Mouse (Mus musculus): ENCODE measurements around the gene Crtc2. TPM values are rescaled to one million over a fixed set of nuclear protein-coding genes. Genes with fewer than 3 reads are reported as not detected.
A peak's percentile ranks its signal among the peaks of the same experiment; 100 is the strongest.

Crtc2 gene
- total and polyA plus RNA-seq, 3 experiments = 7.1 to 66.9 TPM; not detected in 1

- peak overlapping the region; percentile 31 for H3K27ac ChIP-seq (ENCODE audit: control insufficient read depth, low read depth, low read length)
- peaks cover 0 to 7% of the 10 kb centered on the region in 2 experiments; a peak in 2 of 4 replicates for H3K36me3 ChIP-seq (ENCODE audit: control insufficient read depth in 1 of 2, insufficient read depth in 2 of 2, low read length in 2 of 2)
- no peaks in the 10 kb centered on the region for H3K9me3 ChIP-seq (replicated peaks; ENCODE audit: insufficient read depth, low read length)
- TF ChIP-seq ZNF384 (IDR thresholded peaks at IDR 0.05; ENCODE audit: low read depth, low read length) = no peak
- no peak for TF ChIP-seq KAT2A (conservative IDR thresholded peaks at IDR 0.05; ENCODE audit: low read depth, low read length)
- no peak for TF ChIP-seq MYB (IDR thresholded peaks at IDR 0.05; ENCODE audit: low read depth, low read length)
- TF ChIP-seq MYC (IDR thresholded peaks at IDR 0.05; ENCODE audit: low read depth, low read length) = no peak
- TF ChIP-seq MAZ (IDR thresholded peaks at IDR 0.05; ENCODE audit: low read depth, low read length) = no peak
- TF ChIP-seq MAFK (IDR thresholded peaks at IDR 0.05; ENCODE audit: borderline replicate concordance, low read depth, low read length) = no peak
- TF ChIP-seq JUND (IDR thresholded peaks at IDR 0.05; ENCODE audit: low read depth, low read length) = no peak
- no peak for TF ChIP-seq ZC3H11A (IDR thresholded peaks at IDR 0.05; ENCODE audit: low read depth, low read length)
- TF ChIP-seq GATA1 (IDR thresholded peaks at IDR 0.05; ENCODE audit: low read depth, low read length) = no peak
- TF ChIP-seq E2F4 (IDR thresholded peaks at IDR 0.05; ENCODE audit: borderline replicate concordance, low read depth, low read length) = no peak
- no peak; the same call in 1 of the 2 replicates for TF ChIP-seq CHD1 (IDR thresholded peaks at IDR 0.05; ENCODE audit: low read depth, low read length)
- TF ChIP-seq ETS1 (IDR thresholded peaks at IDR 0.05; ENCODE audit: low read depth, low read length) = no peak
- TF ChIP-seq ELF1 (IDR thresholded peaks at IDR 0.05; ENCODE audit: low read depth, low read length) = no peak
- TF ChIP-seq POLR2AphosphoS2 (IDR thresholded peaks at IDR 0.05; ENCODE audit: low read length) = no peak
- TF ChIP-seq ZKSCAN1 (IDR thresholded peaks at IDR 0.05; ENCODE audit: low read depth, low read length) = no peak
- TF ChIP-seq RAD21 (IDR thresholded peaks at IDR 0.05; ENCODE audit: low read depth, low read length) = no peak
- no peak for TF ChIP-seq MEF2A (IDR thresholded peaks at IDR 0.05; ENCODE audit: extremely low read depth, insufficient replicate concordance, low read depth, low read length, poor library complexity, severe bottlenecking)
- TF ChIP-seq SMC3 (IDR thresholded peaks at IDR 0.05; ENCODE audit: low read depth, low read length) = no peak
- no peak for TF ChIP-seq POLR2AphosphoS5 (IDR thresholded peaks at IDR 0.05; ENCODE audit: borderline replicate concordance, low read depth, low read length)
- H3K4me1 ChIP-seq (ENCODE audit: control insufficient read depth in 1 of 2, insufficient read depth in 2 of 2, low read length in 2 of 2) = peaks cover 7 to 10% of the 10 kb centered on the region in 2 experiments; a peak in 2 of 4 replicates
- H3K9ac ChIP-seq (ENCODE audit: control insufficient read depth, low read depth, low read length, poor library complexity, severe bottlenecking) = peak overlapping the region; percentile 60
- peaks cover 7% of the 10 kb centered on the region for H3K79me2 ChIP-seq (ENCODE audit: control insufficient read depth, insufficient read depth, low read length, poor library complexity)
- H3K4me3 ChIP-seq (ENCODE audit: control insufficient read depth in 1 of 2, insufficient read depth in 1 of 2, low read depth in 2 of 2, low read length in 2 of 2) = peak overlapping the region; percentile 44 to 71
- no peaks in the 10 kb centered on the region for H3K27me3 ChIP-seq (ENCODE audit: control insufficient read depth in 1 of 2, insufficient read depth in 2 of 2, low read length in 2 of 2)
- no peak for DNase-seq (ENCODE audit: low read depth, low spot score)
Measured at GRCm38 (mm10) chr3:90247630-90247959, 6.4 kb upstream of the Crtc2 start.

GRCm38 (mm10) chr3:90247960-90248745, 5.8 kb upstream of the Crtc2 start, which contains the start of gene Slc39a1:
Gene Slc39a1, plus strand, starts transcription at chr3:90248172.
- Histone ChIP-seq H3K9ac (ENCODE audit: control insufficient read depth, low read depth, low read length, poor library complexity, severe bottlenecking) (peak within 1 kb of the TSS; percentile 78), H3K36me3 (ENCODE audit: control insufficient read depth in 1 of 2, insufficient read depth in 2 of 2, low read length in 2 of 2) (peaks cover 0 to 7% of the 10 kb centered on the region in 2 experiments; a peak in 2 of 4 replicates), H3K27me3 (ENCODE audit: control insufficient read depth in 1 of 2, insufficient read depth in 2 of 2, low read length in 2 of 2) (no peaks in the 10 kb centered on the region), H3K79me2 (ENCODE audit: control insufficient read depth, insufficient read depth, low read length, poor library complexity) (peaks cover 7% of the 10 kb centered on the region), H3K27ac (ENCODE audit: control insufficient read depth, low read depth, low read length) (peak within 1 kb of the TSS; percentile 47), H3K9me3 (replicated peaks; ENCODE audit: insufficient read depth, low read length) (no peaks in the 10 kb centered on the region), H3K4me1 (ENCODE audit: control insufficient read depth in 1 of 2, insufficient read depth in 2 of 2, low read length in 2 of 2) (peaks cover 7 to 10% of the 10 kb centered on the region in 2 experiments; a peak in 2 of 4 replicates), H3K4me3 (ENCODE audit: control insufficient read depth in 1 of 2, insufficient read depth in 1 of 2, low read depth in 2 of 2, low read length in 2 of 2) (peak within 1 kb of the TSS; percentile 72 to 98)
- peak; percentile 98 for DNase-seq (ENCODE audit: low read depth, low spot score)
- TF ChIP-seq CHD2 (IDR thresholded peaks at IDR 0.05; ENCODE audit: low read length) (peak; percentile 68; the same call in 1 of the 2 replicates), RCOR1 (IDR thresholded peaks at IDR 0.05; ENCODE audit: low read depth, low read length) (no peak), KAT2A (conservative IDR thresholded peaks at IDR 0.05; ENCODE audit: low read depth, low read length) (no peak), MEF2A (IDR thresholded peaks at IDR 0.05; ENCODE audit: extremely low read depth, insufficient replicate concordance, low read depth, low read length, poor library complexity, severe bottlenecking) (no peak), JUND (IDR thresholded peaks at IDR 0.05; ENCODE audit: low read depth, low read length) (no peak), MAX (IDR thresholded peaks at IDR 0.05; ENCODE audit: low read length) (peak; percentile 22; the same call in 1 of the 2 replicates), POLR2AphosphoS2 (IDR thresholded peaks at IDR 0.05; ENCODE audit: low read length) (peak; percentile 79; the same call in 1 of the 2 replicates), MAZ (IDR thresholded peaks at IDR 0.05; ENCODE audit: low read depth, low read length) (peak; percentile 88), ZC3H11A (IDR thresholded peaks at IDR 0.05; ENCODE audit: low read depth, low read length) (no peak), E2F4 (IDR thresholded peaks at IDR 0.05; ENCODE audit: borderline replicate concordance, low read depth, low read length) (no peak), ETS1 (IDR thresholded peaks at IDR 0.05; ENCODE audit: low read depth, low read length) (no peak), MYC (IDR thresholded peaks at IDR 0.05; ENCODE audit: low read depth, low read length) (no peak), SMC3 (IDR thresholded peaks at IDR 0.05; ENCODE audit: low read depth, low read length) (no peak), POLR2A (IDR thresholded peaks at IDR 0.05; ENCODE audit: control insufficient read depth in 1 of 2, insufficient read depth in 1 of 2, low read depth in 1 of 2, low read length in 2 of 2, poor library complexity in 1 of 2) (peak; percentile 86 to 90; a peak in 3 of 4 replicates), USF2 (IDR thresholded peaks at IDR 0.05; ENCODE audit: borderline replicate concordance in 1 of 2, insufficient read depth in 1 of 2, low read depth in 1 of 2, low read length in 2 of 2) (no peak), USF1 (IDR thresholded peaks at IDR 0.05; ENCODE audit: low read depth, low read length) (peak; percentile 7; the same call in 1 of the 2 replicates), ELF1 (IDR thresholded peaks at IDR 0.05; ENCODE audit: low read depth, low read length) (no peak; the same call in 1 of the 2 replicates), MYB (IDR thresholded peaks at IDR 0.05; ENCODE audit: low read depth, low read length) (0 out of 2 replicates have a peak, but pooled peaks have one; percentile 7), CHD1 (IDR thresholded peaks at IDR 0.05; ENCODE audit: low read depth, low read length) (peak; percentile 63; the same call in 1 of the 2 replicates), TAL1 (IDR thresholded peaks at IDR 0.05; ENCODE audit: low read length) (no peak), ZNF384 (IDR thresholded peaks at IDR 0.05; ENCODE audit: low read depth, low read length) (no peak)
